Mouse (Mus musculus): Measurements from ENCODE around the gene Xlr5c.
"Not testable (repeated sequence)": the region's sequence is repeated elsewhere in the genome, so short reads cannot be mapped to it uniquely, and the experiment has no call there.

Gene Xlr5c

GRCm38 (mm10) chrX:73292876-73293275 is at the start of gene Xlr5c, which contains the start of gene Xlr5a:
Gene Xlr5c, minus strand, starts transcription at chrX:73292976.
Gene Xlr5a, minus strand, starts transcription at chrX:73292976.
- not testable (repeated sequence) for DNase-seq (ENCODE audit: low spot score)

- peak; percentile 27 for DNase-seq (ENCODE audit: low spot score)
Observed at GRCm38 (mm10) chrX:73342483-73342895, 49.7 kb upstream of the Xlr5c start, which contains the start of gene Zfp275. Gene Zfp275, plus strand, starts transcription at chrX:73342621.

- no peak for DNase-seq (ENCODE audit: low spot score)
Observed at GRCm38 (mm10) chrX:73342068-73342467, 49.3 kb upstream of the Xlr5c start.

GRCm38 (mm10) chrX:73341473-73341872 is 48.7 kb upstream of the Xlr5c start:
- no peak for DNase-seq (ENCODE audit: low spot score)

- no peak for DNase-seq (ENCODE audit: low spot score)
Observed at GRCm38 (mm10) chrX:73336740-73337139, 44.0 kb upstream of the Xlr5c start, which contains the start of gene Gm45015. Gene Gm45015, minus strand, starts transcription at chrX:73336840.

- DNase-seq (ENCODE audit: low spot score) = no peak
Observed at GRCm38 (mm10) chrX:73333548-73333947, 40.8 kb upstream of the Xlr5c start.

GRCm38 (mm10) chrX:73327215-73327614 is 34.4 kb upstream of the Xlr5c start:
- DNase-seq (ENCODE audit: low spot score) = no peak

GRCm38 (mm10) chrX:73321029-73321428 is 28.3 kb upstream of the Xlr5c start:
- DNase-seq (ENCODE audit: low spot score) = no peak

- DNase-seq (ENCODE audit: low spot score) = no peak
Observed at GRCm38 (mm10) chrX:73312522-73312921, 19.7 kb upstream of the Xlr5c start.

- not testable (repeated sequence) for DNase-seq (ENCODE audit: low spot score)
Observed at GRCm38 (mm10) chrX:73295745-73296144, 3.0 kb upstream of the Xlr5c start.

GRCm38 (mm10) chrX:73265270-73265669 is 27.5 kb downstream of the Xlr5c start, which contains the start of gene Xlr3c:
Gene Xlr3c, minus strand, starts transcription at chrX:73265390.
- DNase-seq (ENCODE audit: low spot score) = not testable (repeated sequence)

GRCm38 (mm10) chrX:73262428-73262827 is 30.3 kb downstream of the Xlr5c start:
- DNase-seq (ENCODE audit: low spot score) = not testable (repeated sequence)

- not testable (repeated sequence) for DNase-seq (ENCODE audit: low spot score)
Observed at GRCm38 (mm10) chrX:73242821-73243325, 49.9 kb downstream of the Xlr5c start, which contains the start of gene Xlr4c. Gene Xlr4c, minus strand, starts transcription at chrX:73243130.

Measured in urinary bladder, postnatal 10 days (tissue).